Mouse (Mus musculus) embryo, embryonic 10 days (tissue): ENCODE data around the gene Uqcc1.

Source experiments
- DNase-seq: peaks from one replicate; pipeline ENCODE4 v3.0.0-alpha.2; 2015; ENCODE audit warnings: low spot score

Uqcc1 gene

GRCm38 (mm10) chr2:155929531-155930442, at the start of gene Uqcc1:
TSS of gene Uqcc1 (minus strand) at chr2:155930310.
- peak; percentile 96 for DNase-seq

- no peak for DNase-seq
These were observed 49.4 kb upstream of the Uqcc1 start for GRCm38 (mm10) chr2:155979328-155979991.

- no peak for DNase-seq
These were observed 44.1 kb upstream of the Uqcc1 start for GRCm38 (mm10) chr2:155974087-155974731.

GRCm38 (mm10) chr2:155973348-155973747, 43.2 kb upstream of the Uqcc1 start:
- no peak for DNase-seq

GRCm38 (mm10) chr2:155962991-155963390, 32.9 kb upstream of the Uqcc1 start:
- DNase-seq, result peak; percentile 58

- DNase-seq, result no peak
These were observed 31.8 kb upstream of the Uqcc1 start for GRCm38 (mm10) chr2:155961862-155962261.

- DNase-seq, result no peak
These were observed 29.9 kb upstream of the Uqcc1 start for GRCm38 (mm10) chr2:155959981-155960380.

GRCm38 (mm10) chr2:155956134-155957059, 26.3 kb upstream of the Uqcc1 start, which contains the start of gene Cep250:
TSS of gene Cep250 (plus strand) at chr2:155956458.
- peak; percentile 94 for DNase-seq

GRCm38 (mm10) chr2:155952006-155952405, 21.9 kb upstream of the Uqcc1 start:
- DNase-seq, result peak; percentile 75

GRCm38 (mm10) chr2:155949362-155949761, 19.3 kb upstream of the Uqcc1 start:
- DNase-seq, result peak; percentile 77

GRCm38 (mm10) chr2:155947390-155948002, 17.4 kb upstream of the Uqcc1 start:
- no peak for DNase-seq

GRCm38 (mm10) chr2:155946499-155946898, 16.4 kb upstream of the Uqcc1 start:
- no peak for DNase-seq

GRCm38 (mm10) chr2:155946069-155946468, 16.0 kb upstream of the Uqcc1 start:
- DNase-seq, result peak; percentile 86

- DNase-seq, result no peak
These were observed 15.5 kb upstream of the Uqcc1 start for GRCm38 (mm10) chr2:155945580-155945979.

- no peak for DNase-seq
These were observed 15.0 kb upstream of the Uqcc1 start, which contains the start of gene Gdf5 for GRCm38 (mm10) chr2:155945124-155945523. TSS of gene Gdf5 (minus strand) at chr2:155945367.

- DNase-seq, result no peak
These were observed 14.6 kb upstream of the Uqcc1 start for GRCm38 (mm10) chr2:155944685-155945084.

GRCm38 (mm10) chr2:155943463-155943862, 13.4 kb upstream of the Uqcc1 start:
- peak; percentile 42 for DNase-seq

- no peak for DNase-seq
These were observed 11.8 kb upstream of the Uqcc1 start for GRCm38 (mm10) chr2:155941697-155942442.

GRCm38 (mm10) chr2:155940681-155941080, 10.6 kb upstream of the Uqcc1 start, which contains the start of gene Gm15557:
TSS of gene Gm15557 (plus strand) at chr2:155940728.
- DNase-seq, result no peak

GRCm38 (mm10) chr2:155939897-155940529, 9.9 kb upstream of the Uqcc1 start:
- no peak for DNase-seq
